Mouse (Mus musculus): ENCODE measurements around the gene Cep104.

The Cep104 gene

DNA sequence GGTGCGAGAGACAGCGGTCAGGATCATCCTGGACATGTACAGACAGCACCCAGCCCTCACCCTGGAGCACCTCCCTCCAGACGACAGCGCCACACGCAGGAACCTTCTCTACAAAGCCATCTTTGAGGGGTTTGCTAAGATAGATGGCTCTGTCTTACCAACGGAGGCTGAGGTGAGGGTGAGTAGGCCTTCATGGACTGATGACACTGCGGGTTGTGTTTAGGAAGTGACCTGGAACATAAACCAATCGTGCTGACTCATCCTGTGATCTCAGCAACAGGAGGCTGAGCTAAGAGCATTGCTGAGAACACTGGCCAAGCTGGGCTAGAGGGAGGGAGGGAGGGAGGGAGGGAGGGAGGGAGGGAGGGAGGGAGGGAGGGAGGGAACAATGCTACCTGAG, 18.5 kb downstream of the Cep104 start:
- no peak for DNase-seq (ENCODE audit: low read depth, low spot score)

- DNase-seq (ENCODE audit: low read depth, low spot score): no peak
Observed at GRCm38 (mm10) chr4:154005488-154005887, 30.5 kb downstream of the Cep104 start.

DNA sequence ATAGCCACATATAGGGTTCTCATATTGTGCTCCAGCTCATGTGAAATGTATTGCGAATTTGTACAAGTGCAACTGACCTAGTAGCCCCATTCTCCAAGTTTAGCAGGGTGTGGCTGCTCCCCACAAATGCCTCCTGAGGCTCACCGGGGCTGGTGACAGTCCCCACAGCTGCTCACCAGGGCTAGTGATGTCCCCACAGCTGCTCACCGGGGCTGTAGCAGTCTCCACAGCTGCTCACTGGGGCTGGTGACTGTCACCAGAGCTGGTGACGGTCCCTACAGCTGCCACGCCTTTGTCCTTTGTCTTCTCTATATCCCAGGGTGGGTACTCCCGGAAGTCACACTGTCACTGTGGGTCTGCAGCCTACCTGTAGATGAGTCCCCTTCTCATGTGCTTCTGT, 31.3 kb downstream of the Cep104 start:
- DNase-seq (ENCODE audit: low read depth, low spot score): no peak

GRCm38 (mm10) chr4:154007759-154008158, 32.8 kb downstream of the Cep104 start:
- no peak for DNase-seq (ENCODE audit: low read depth, low spot score)

DNA sequence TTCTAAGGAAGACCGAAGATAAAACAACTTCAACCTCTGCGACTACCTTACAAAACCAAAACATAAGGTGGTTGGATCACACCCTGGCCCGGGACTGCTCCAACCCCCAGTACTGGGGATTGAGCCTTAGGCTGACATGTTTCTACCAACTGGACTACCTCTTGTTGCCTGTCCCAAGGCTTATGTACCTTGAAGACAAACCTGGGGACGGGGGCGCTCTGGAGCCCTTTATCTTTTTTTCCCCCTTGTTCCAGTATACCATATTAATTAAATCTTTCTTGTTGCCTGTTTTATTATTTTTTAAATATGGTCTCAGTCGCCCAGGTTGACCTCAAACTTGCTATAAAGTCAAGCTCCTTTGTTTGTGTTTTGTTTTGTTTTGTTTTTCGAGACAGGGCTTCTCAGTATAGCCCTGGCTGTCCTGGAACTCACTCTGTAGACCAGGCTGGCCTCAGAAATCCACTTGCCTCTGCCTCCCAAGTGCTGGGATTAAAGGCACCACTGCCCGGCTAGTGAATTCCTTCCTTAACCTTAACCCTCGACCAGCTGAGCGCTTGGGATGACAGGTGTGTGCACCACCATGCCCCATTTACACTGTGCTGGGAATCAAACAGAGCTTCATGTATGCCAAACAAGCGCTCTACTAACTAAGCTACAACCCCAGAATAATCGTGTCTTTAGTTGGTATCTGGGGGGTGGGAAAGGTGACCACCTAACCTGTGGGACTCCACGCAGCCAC, 36.1 kb downstream of the Cep104 start:
- no peak for DNase-seq (ENCODE audit: low read depth, low spot score)

DNA sequence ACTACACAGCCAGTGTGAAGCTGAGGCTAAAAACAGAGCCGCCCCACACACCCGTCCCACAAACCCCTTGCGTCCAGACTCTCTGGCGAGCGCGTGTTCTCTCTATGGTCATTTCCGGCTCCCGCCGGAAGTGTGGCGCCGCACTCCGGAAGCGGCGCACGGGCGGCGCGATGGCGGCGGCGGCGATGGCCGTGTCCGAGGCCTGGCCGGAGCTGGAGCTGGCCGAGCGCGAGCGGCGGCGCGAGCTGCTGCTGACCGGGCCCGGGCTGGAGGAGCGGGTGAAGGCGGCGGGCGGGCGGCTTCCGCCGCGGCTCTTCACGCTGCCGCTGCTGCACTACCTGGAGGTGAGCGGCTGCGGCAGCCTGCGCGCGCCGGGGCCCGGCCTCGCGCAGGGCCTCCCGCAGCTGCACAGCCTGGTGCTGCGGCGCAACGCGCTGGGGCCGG, 36.7 kb downstream of the Cep104 start, which contains the start of gene Lrrc47:
Lrrc47 (plus strand) TSS at position 86 of the 444 bp plus-strand sequence.
- DNase-seq (ENCODE audit: low read depth, low spot score): peak; percentile 89

DNA sequence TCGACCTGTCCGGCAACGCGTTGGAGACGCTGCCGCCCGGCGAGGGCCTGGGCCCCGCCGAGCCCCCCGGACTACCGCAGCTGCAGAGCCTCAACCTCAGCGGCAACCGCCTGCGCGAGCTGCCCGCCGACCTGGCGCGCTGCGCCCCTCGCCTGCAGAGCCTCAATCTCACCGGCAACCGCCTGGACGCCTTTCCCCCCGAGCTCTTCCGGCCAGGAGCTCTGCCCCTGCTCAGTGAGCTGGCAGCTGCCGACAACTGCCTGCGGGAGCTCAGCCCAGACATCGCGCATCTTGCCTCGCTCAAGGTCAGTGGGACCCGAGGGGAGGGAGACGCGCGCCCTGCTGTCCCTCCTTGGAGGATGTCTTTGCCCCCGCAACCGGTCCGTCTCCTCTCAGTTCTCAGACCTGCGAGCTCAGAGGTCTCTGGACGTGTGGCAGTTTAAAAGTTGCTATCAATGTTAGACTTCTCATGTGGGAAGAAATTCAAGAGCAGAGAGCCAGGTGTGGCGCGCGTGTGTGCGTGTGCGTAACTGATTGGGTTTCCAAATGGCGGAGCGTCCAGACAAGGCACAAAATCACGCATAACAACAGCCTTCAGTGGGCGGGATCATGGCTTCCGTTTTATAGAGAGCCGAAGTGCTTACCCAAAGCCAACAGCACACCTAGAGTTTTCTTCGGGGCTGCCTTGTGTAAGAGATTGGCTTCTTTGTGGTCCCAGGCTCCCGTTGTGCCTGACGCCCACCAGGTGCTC, 37.3 kb downstream of the Cep104 start:
- peak; percentile 31 for DNase-seq (ENCODE audit: low read depth, low spot score)

GRCm38 (mm10) chr4:154015476-154015875, 40.5 kb downstream of the Cep104 start:
- no peak for DNase-seq (ENCODE audit: low read depth, low spot score)

DNA sequence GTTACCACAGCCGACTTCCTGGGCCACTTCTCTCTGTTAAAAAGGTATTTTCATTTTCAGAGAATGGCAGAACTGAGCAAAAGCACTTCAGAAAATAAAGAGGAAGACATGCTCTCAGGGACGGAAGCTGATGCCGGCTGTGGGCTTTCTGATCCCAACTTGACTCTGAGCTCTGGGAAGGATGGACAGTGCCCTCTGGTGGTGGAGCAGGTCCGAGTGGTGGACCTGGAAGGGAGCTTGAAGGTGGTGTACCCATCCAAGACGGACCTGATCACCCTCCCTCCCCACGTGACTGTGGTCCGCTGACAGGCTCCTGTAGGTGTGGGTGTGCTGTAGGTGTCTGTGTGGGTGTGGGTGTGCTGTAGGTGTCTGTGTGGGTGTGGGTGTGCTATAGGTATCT, 44.6 kb downstream of the Cep104 start:
- DNase-seq (ENCODE audit: low read depth, low spot score): peak; percentile 43

- no peak for DNase-seq (ENCODE audit: low read depth, low spot score)
Observed at GRCm38 (mm10) chr4:154021432-154021831, 46.4 kb downstream of the Cep104 start.

GRCm38 (mm10) chr4:154022407-154022806, 47.4 kb downstream of the Cep104 start:
- DNase-seq (ENCODE audit: low read depth, low spot score): no peak

DNA sequence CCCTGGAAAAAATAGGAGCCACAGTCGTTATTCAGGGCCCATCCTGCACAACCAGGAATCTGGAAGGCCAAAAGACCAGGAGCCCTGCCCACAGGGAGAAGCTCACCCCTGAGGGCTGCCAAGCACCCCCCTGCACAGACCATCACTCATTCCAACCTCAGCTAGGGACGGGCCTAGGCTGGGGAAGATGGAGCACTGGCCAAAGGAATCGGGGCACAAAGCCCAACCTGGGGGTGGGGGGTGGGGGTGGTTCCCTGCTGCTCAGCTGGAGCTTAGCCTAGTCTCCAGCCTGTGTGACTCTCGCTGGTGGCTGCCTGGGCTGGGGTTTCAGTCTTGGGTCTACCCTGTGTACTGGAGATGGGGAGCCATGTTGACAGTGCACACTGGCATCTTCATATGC, 47.9 kb downstream of the Cep104 start:
- no peak for DNase-seq (ENCODE audit: low read depth, low spot score)

- peak; percentile 21 for DNase-seq (ENCODE audit: low read depth, low spot score)
Observed at GRCm38 (mm10) chr4:154023754-154024601, 49.0 kb downstream of the Cep104 start.

- DNase-seq (ENCODE audit: low read depth, low spot score): no peak
Observed at GRCm38 (mm10) chr4:154024729-154025521, 49.9 kb downstream of the Cep104 start.

GRCm38 (mm10) chr4:154025641-154026440, 50.8 kb downstream of the Cep104 start, which contains the start of gene Smim1:
TSS of gene Smim1 (minus strand) at chr4:154026230.
- DNase-seq (ENCODE audit: low read depth, low spot score): peak; percentile 72

- no peak for DNase-seq (ENCODE audit: low read depth, low spot score)
Observed at GRCm38 (mm10) chr4:154026441-154026761, 51.4 kb downstream of the Cep104 start.

DNA sequence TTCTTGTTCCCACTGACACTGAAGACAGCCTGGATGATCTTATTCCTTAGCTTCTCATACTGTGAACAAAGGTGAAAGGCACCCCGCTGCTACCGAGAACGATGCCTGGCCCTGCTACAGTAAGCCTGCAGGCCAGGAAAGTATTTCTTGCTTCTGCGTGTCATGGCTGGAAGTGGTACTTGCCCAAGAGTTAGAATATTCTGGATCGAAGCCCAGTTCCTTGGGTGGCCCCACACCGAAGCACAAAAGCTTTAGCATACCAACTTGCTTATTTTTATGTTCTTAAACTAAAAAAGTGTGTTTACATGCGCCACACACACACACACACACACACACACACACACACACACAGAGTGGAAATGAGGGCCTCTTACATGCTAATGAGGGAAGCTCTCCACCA, 53.1 kb downstream of the Cep104 start:
- DNase-seq (ENCODE audit: low read depth, low spot score): no peak

GRCm38 (mm10) chr4:154028646-154029045, 53.7 kb downstream of the Cep104 start:
- peak; percentile 17 for DNase-seq (ENCODE audit: low read depth, low spot score)

- no peak for DNase-seq (ENCODE audit: low read depth, low spot score)
Observed at GRCm38 (mm10) chr4:154037123-154037522, 62.1 kb downstream of the Cep104 start.

DNA sequence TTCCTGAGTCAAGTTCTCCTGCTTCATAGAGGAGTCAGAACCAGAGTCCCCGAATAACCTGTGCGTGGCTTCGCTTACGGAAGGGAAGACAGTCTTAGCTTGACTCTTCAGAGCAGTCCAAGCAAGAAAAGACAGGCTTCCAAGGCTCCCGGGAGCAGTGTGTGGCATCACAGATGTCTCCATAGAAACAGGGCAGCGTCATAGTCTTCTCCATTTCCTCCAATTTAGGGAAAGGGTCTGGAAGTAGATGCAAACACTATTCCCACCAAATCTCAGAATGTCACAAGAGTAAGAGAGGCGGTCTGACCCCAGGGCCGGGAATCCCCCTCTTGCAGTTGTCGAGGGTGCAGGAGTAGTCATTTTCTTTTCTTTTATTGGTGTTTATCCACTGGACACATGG, 67.6 kb downstream of the Cep104 start, which contains the start of gene Ccdc27:
Ccdc27 (minus strand) TSS at position 101 of the 400 bp plus-strand sequence.
- DNase-seq (ENCODE audit: low read depth, low spot score): no peak
